Mouse (Mus musculus) hematopoietic multipotent progenitor cell, adult 10-12 weeks (in vitro differentiated cells): ENCODE results near the gene 1110032F04Rik. TPM values are rescaled to one million over a fixed set of nuclear protein-coding genes. Genes with fewer than 3 reads are reported as not detected.

ENCODE experiments used
- polyA plus RNA-seq: library from polyadenylated mRNA; stranded (reverse); fragments of >175 nt; gene quantifications from 2 replicates; pipeline ENCODE4 v1.2.3, GENCODE M21; 2012; ENCODE audit warnings: low replicate concordance

1110032F04Rik gene
- 1.9 and 2.4 TPM in 2 replicates for polyA plus RNA-seq

DNA sequence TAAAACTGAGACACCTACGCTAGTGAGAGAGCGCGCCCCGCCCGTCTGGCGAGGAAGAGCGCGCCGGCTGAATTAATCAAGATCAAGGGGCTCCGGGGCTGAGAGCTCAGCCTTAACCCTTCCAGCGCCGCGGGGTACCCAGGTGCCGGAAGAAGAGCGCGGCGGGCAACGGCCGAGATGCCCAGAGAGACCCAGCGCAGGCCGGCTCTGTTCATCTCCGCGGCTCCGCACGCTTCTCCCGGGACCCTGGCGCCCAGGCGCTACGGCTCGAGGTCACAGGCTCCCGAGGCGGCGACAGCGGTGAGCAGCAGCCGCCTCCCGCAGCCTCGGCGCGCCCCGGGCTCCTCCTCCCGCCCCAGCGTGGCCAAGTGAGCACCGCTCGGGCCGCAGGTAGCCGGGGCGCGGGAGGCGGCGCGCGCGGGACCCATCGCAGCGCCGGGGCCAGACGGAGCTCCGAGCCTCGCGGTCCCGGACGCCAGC, at the start of gene 1110032F04Rik:
Gene 1110032F04Rik, plus strand, starts transcription at position 376 of the 480 bp plus-strand sequence.

Other genes starting within 250 kb of the 1110032F04Rik start
- 3.2 and 3.4 TPM in 2 replicates for gene Il12a, start 178.9 kb upstream of the 1110032F04Rik start, polyA plus RNA-seq
- gene Ift80, start 135.0 kb downstream of the 1110032F04Rik start, polyA plus RNA-seq: 0.52 and 1.6 TPM in 2 replicates
- gene Smc4, start 135.2 kb downstream of the 1110032F04Rik start, polyA plus RNA-seq: 67.0 and 70.3 TPM in 2 replicates
- gene Trim59, start 175.2 kb downstream of the 1110032F04Rik start, polyA plus RNA-seq: 8.9 and 11.4 TPM in 2 replicates